Mouse (Mus musculus): ENCODE data around the gene Tmem60.

- TF ChIP-seq CTCF (IDR thresholded peaks at IDR 0.05; ENCODE audit: insufficient read depth, low read depth, low read length) (no peak), POLR2A (IDR thresholded peaks at IDR 0.05; ENCODE audit: insufficient read depth, low read depth, low read length) (no peak)
These were observed 2.1 kb downstream of the Tmem60 start for GRCm38 (mm10) chr5:20884036-20884620.

Measured in olfactory bulb, adult 2 months (tissue).